Mouse (Mus musculus) hindbrain, embryonic 15.5 days (tissue): ENCODE data around the gene Sptbn4. TPM values are rescaled to one million over a fixed set of nuclear protein-coding genes. Genes with fewer than 3 reads are reported as not detected.

Experiments
- ATAC-seq: fragments of 200-750 bp; cut with Nextera tagmentation; 2 replicates; pipeline ENCODE4 v1.8.0; 2017; ENCODE audit warnings: low read depth, moderate number of reproducible peaks, moderate TSS enrichment; ENCODE audit not compliant: low FRiP score
- H3K27ac ChIP-seq: fragments of 300-500 bp; sonication (generic); replicated peaks from 2 replicates; pipeline ENCODE4 v1.5.1; 2015; ENCODE audit warnings: mild to moderate bottlenecking, inconsistent platforms
- H3K27me3 ChIP-seq: fragments of 300-500 bp; sonication (generic); 2 replicates; pipeline ENCODE4 v1.6.1; 2015; ENCODE audit warnings: control low read depth, inconsistent platforms
- H3K36me3 ChIP-seq: fragments of 300-500 bp; sonication (generic); 2 replicates; pipeline ENCODE4 v1.6.1; 2015; ENCODE audit warnings: control low read depth, inconsistent platforms
- H3K4me1 ChIP-seq: fragments of 300-500 bp; sonication (generic); replicated peaks from 2 replicates; pipeline ENCODE4 v1.6.1; 2015; ENCODE audit warnings: control low read depth, inconsistent platforms
- H3K4me2 ChIP-seq: fragments of 300-500 bp; sonication (generic); 2 replicates; pipeline ENCODE4 v1.6.1; 2015; ENCODE audit warnings: moderate library complexity, mild to moderate bottlenecking, inconsistent platforms
- H3K4me3 ChIP-seq: fragments of 300-500 bp; sonication (generic); 2 replicates; pipeline ENCODE4 v1.5.1; 2015; ENCODE audit warnings: mild to moderate bottlenecking, inconsistent platforms
- H3K9ac ChIP-seq: fragments of 300-500 bp; sonication (generic); 2 replicates; pipeline ENCODE4 v1.6.1; 2015; ENCODE audit warnings: inconsistent platforms
- H3K9me3 ChIP-seq: fragments of 300-500 bp; sonication (generic); 2 replicates; pipeline ENCODE4 v1.6.1; 2016; ENCODE audit warnings: control low read depth, inconsistent platforms
- WGBS: fragments of 180-500 bp; shearing (Covaris S2); methylation state at CpG from one replicate; pipeline ENCODE4 v1.1.7; 2015; 5-methylcytosine and 5-hydroxymethylcytosine counted together
- polyA plus RNA-seq: library from polyadenylated mRNA; unstranded; fragments of >200 nt; fragmentation: Nextera tagmentation; extraction: Ambion mirVana; gene quantifications from 2 replicates; pipeline ENCODE4 v1.2.1, GENCODE M21; 2015

Sptbn4 gene
- polyA plus RNA-seq, 1 experiment from 2014 or later = 3.2 TPM

- H3K27ac ChIP-seq = no peak overlapping the region
- no peaks in the 10 kb centered on the region for H3K9me3 ChIP-seq
- no peak overlapping the region for H3K9ac ChIP-seq
- ATAC-seq = no peak
- H3K4me2 ChIP-seq = no peak overlapping the region
- H3K4me3 ChIP-seq = no peak overlapping the region
- no peaks in the 10 kb centered on the region for H3K36me3 ChIP-seq
- H3K27me3 ChIP-seq = 0 out of 2 replicates have a peak, but pooled peaks cover 5% of the 10 kb centered on the region
- peaks cover 28% of the 10 kb centered on the region for H3K4me1 ChIP-seq
- 66% methylated on average over 10 of the region's 10 CpGs for WGBS
Measured at GRCm38 (mm10) chr7:27449256-27449862, 1.9 kb upstream of the Sptbn4 start.

GRCm38 (mm10) chr7:27448421-27449206 is 1.1 kb upstream of the Sptbn4 start:
- H3K9ac ChIP-seq = peak overlapping the region; percentile 52

GRCm38 (mm10) chr7:27446521-27447418 is 716 bp downstream of the Sptbn4 start:
- 8% methylated on average over 45 of the region's 53 CpGs for WGBS
- peak overlapping the region; percentile 72 for H3K4me3 ChIP-seq
- ATAC-seq = peak; percentile 43

More at GRCm38 (mm10) chr7:27448421-27449206, 1.1 kb upstream of the Sptbn4 start:
- H3K9me3 ChIP-seq = no peaks in the 10 kb centered on the region
- H3K27me3 ChIP-seq = 0 out of 2 replicates have a peak, but pooled peaks cover 5% of the 10 kb centered on the region
- no peak overlapping the region for H3K27ac ChIP-seq
- H3K4me3 ChIP-seq = peak overlapping the region; percentile 72
- H3K4me2 ChIP-seq = peak overlapping the region; percentile 96
- 59% methylated on average over 15 of the region's 15 CpGs for WGBS
- ATAC-seq = no peak
- H3K36me3 ChIP-seq = no peaks in the 10 kb centered on the region
- peaks cover 28% of the 10 kb centered on the region for H3K4me1 ChIP-seq

GRCm38 (mm10) chr7:27446051-27446450 is 1.4 kb downstream of the Sptbn4 start:
- ATAC-seq = 0 out of 2 replicates have a peak, but pooled peaks have one; percentile 0
- Histone ChIP-seq H3K9me3 (no peaks in the 10 kb centered on the region), H3K4me2 (peak overlapping the region; percentile 96), H3K4me1 (peaks cover 28% of the 10 kb centered on the region), H3K27ac (peak overlapping the region; percentile 86), H3K4me3 (peak overlapping the region; percentile 72), H3K9ac (peak overlapping the region; percentile 88), H3K27me3 (0 out of 2 replicates have a peak, but pooled peaks cover 5% of the 10 kb centered on the region), H3K36me3 (peaks cover 4% of the 10 kb centered on the region; the same call in 1 of the 2 replicates)
- 1% methylated on average over 15 of the region's 18 CpGs for WGBS

More at GRCm38 (mm10) chr7:27446521-27447418, 716 bp downstream of the Sptbn4 start:
- peak overlapping the region; percentile 88 for H3K9ac ChIP-seq
- H3K27ac ChIP-seq = peak overlapping the region; percentile 86
- 0 out of 2 replicates have a peak, but pooled peaks cover 5% of the 10 kb centered on the region for H3K27me3 ChIP-seq
- H3K4me1 ChIP-seq = peaks cover 28% of the 10 kb centered on the region
- peak overlapping the region; percentile 96 for H3K4me2 ChIP-seq
- no peaks in the 10 kb centered on the region for H3K9me3 ChIP-seq
- H3K36me3 ChIP-seq = no peaks in the 10 kb centered on the region

- WGBS = 81% methylated on average over 4 of the region's 4 CpGs
- ATAC-seq = no peak
- H3K36me3 ChIP-seq = peaks cover 37% of the 10 kb centered on the region
- H3K27ac ChIP-seq = no peak overlapping the region
- H3K9ac ChIP-seq = no peak overlapping the region
- H3K4me1 ChIP-seq = no peaks in the 10 kb centered on the region; the same call in 1 of the 2 replicates
- no peaks in the 10 kb centered on the region for H3K9me3 ChIP-seq
- no peak overlapping the region for H3K4me3 ChIP-seq
- H3K27me3 ChIP-seq = peaks cover 13% of the 10 kb centered on the region; the same call in 1 of the 2 replicates
- H3K4me2 ChIP-seq = no peak overlapping the region
Measured at GRCm38 (mm10) chr7:27440014-27440413, 7.5 kb downstream of the Sptbn4 start.

- H3K9ac ChIP-seq = no peak overlapping the region
- H3K36me3 ChIP-seq = peaks cover 42% of the 10 kb centered on the region
- no peak overlapping the region for H3K27ac ChIP-seq
- WGBS = 57% methylated on average over 5 of the region's 5 CpGs
- no peaks in the 10 kb centered on the region for H3K4me1 ChIP-seq
- peaks cover 28% of the 10 kb centered on the region for H3K27me3 ChIP-seq
- no peak overlapping the region for H3K4me3 ChIP-seq
- no peak overlapping the region for H3K4me2 ChIP-seq
- no peaks in the 10 kb centered on the region for H3K9me3 ChIP-seq
- ATAC-seq = no peak
Measured at GRCm38 (mm10) chr7:27437544-27437943, 9.9 kb downstream of the Sptbn4 start.

- H3K9me3 ChIP-seq = no peaks in the 10 kb centered on the region; the same call in 1 of the 2 replicates
Measured at GRCm38 (mm10) chr7:27433794-27434193, 13.7 kb downstream of the Sptbn4 start.

GRCm38 (mm10) chr7:27433349-27433748 is 14.1 kb downstream of the Sptbn4 start:
- H3K4me2 ChIP-seq = no peak overlapping the region
- no peaks in the 10 kb centered on the region for H3K4me1 ChIP-seq
- ATAC-seq = peak; percentile 8; the same call in 1 of the 2 replicates
- H3K27ac ChIP-seq = no peak overlapping the region
- H3K4me3 ChIP-seq = no peak overlapping the region
- H3K27me3 ChIP-seq = peaks cover 25% of the 10 kb centered on the region
- H3K9ac ChIP-seq = no peak overlapping the region
- peaks cover 30% of the 10 kb centered on the region for H3K36me3 ChIP-seq
- no peaks in the 10 kb centered on the region; the same call in 1 of the 2 replicates for H3K9me3 ChIP-seq
- WGBS = 34% methylated on average over 10 of the region's 10 CpGs

More at GRCm38 (mm10) chr7:27433794-27434193, 13.7 kb downstream of the Sptbn4 start:
- H3K27ac ChIP-seq = no peak overlapping the region
- H3K9ac ChIP-seq = no peak overlapping the region
- WGBS = 18% methylated on average over 10 of the region's 10 CpGs
- no peaks in the 10 kb centered on the region for H3K4me1 ChIP-seq
- no peak overlapping the region for H3K4me3 ChIP-seq
- H3K36me3 ChIP-seq = peaks cover 26% of the 10 kb centered on the region
- ATAC-seq = no peak
- H3K4me2 ChIP-seq = no peak overlapping the region
- H3K27me3 ChIP-seq = peaks cover 25% of the 10 kb centered on the region

GRCm38 (mm10) chr7:27429135-27429534 is 18.4 kb downstream of the Sptbn4 start:
- Histone ChIP-seq H3K27me3 (peaks cover 11% of the 10 kb centered on the region), H3K4me1 (no peaks in the 10 kb centered on the region), H3K9me3 (no peaks in the 10 kb centered on the region; the same call in 1 of the 2 replicates), H3K27ac (no peak overlapping the region), H3K4me2 (no peak overlapping the region), H3K4me3 (no peak overlapping the region), H3K9ac (no peak overlapping the region), H3K36me3 (peaks cover 43% of the 10 kb centered on the region)
- ATAC-seq = no peak
- 53% methylated on average over 2 of the region's 2 CpGs for WGBS

- Histone ChIP-seq H3K27ac (no peak overlapping the region), H3K27me3 (0 out of 2 replicates have a peak, but pooled peaks cover 2% of the 10 kb centered on the region), H3K4me2 (no peak overlapping the region), H3K4me1 (no peaks in the 10 kb centered on the region), H3K36me3 (peaks cover 52% of the 10 kb centered on the region), H3K9ac (no peak overlapping the region), H3K9me3 (no peaks in the 10 kb centered on the region; the same call in 1 of the 2 replicates), H3K4me3 (no peak overlapping the region)
- no peak for ATAC-seq
- 80% methylated on average over 11 of the region's 11 CpGs for WGBS
Measured at GRCm38 (mm10) chr7:27428002-27428401, 19.5 kb downstream of the Sptbn4 start.

GRCm38 (mm10) chr7:27427387-27427786 is 20.1 kb downstream of the Sptbn4 start:
- H3K4me1 ChIP-seq = no peaks in the 10 kb centered on the region
- WGBS = 86% methylated on average over 1 of the region's 1 CpGs
- ATAC-seq = no peak

More at GRCm38 (mm10) chr7:27427387-27427786, 20.1 kb downstream of the Sptbn4 start:
- Histone ChIP-seq H3K9ac (no peak overlapping the region), H3K4me2 (no peak overlapping the region), H3K27ac (no peak overlapping the region), H3K9me3 (no peaks in the 10 kb centered on the region; the same call in 1 of the 2 replicates), H3K4me3 (no peak overlapping the region), H3K36me3 (peaks cover 55% of the 10 kb centered on the region), H3K27me3 (no peaks in the 10 kb centered on the region)
